Mouse (Mus musculus): ENCODE data around the gene Magohb.

The Magohb gene

DNA sequence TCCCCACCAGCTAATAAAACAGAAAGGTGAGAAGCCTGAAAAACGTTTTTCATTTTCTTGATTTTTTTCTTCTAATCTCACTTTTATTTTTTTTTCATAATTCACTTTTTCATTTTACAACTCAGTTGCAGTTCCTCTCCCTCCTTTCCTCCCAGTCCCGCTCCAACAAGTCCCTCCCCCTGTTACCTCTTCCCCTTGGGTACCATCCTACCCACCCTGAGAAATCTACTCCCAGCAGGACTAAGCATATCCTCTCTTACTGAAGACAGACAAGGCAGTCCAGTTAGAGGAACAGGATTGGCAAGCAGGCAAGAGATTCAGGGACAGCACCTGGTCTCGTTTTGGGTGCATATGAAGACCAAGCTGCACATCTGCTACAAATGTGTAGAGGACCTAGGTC is 30.3 kb downstream of the Magohb start:
- DNase-seq (ENCODE audit: low spot score in 2 of 2) = no peak

DNA sequence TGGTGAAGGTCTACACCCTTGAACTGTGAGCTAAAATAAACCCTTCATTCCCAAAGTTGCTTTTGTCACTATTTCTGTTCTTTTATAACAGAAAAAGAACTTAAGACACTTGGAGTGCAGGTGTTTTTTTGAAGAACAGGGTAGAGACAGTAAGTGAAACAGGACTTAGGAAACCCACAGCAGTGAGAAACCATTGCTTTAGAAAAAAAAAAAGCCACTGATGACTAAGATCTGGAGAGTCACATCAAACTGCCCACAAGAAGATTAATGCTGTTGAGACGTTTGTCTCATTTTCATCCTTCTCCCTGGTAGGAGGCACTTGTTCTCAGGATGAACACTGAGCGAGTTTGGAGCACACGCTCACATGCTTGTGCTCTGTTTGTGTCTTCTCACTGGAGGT is 31.0 kb downstream of the Magohb start:
- DNase-seq (ENCODE audit: low spot score in 2 of 2) = no peak

DNA sequence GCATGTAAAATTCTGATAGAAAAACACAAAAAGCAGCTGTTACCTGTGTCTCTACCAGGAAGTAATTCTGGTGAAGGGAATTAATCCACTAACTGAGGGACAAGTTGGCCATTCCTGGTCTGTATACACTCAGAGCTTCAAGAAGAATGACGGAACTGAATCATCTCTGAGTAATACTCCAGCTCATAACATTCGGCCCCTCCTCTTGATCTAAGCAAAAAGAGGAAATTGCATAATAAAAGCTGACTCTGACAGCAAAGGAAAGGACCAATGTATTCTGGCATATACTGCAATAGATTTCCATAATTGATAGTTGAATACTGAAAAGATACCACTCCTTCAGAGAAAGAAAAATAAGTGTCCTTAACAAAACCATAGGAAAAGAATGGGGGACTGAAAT is 45.8 kb downstream of the Magohb start, which contains the start of gene Klra2:
Gene Klra2 (minus strand): TSS at position 157 of the 400 bp plus-strand sequence.
- DNase-seq (ENCODE audit: low spot score in 2 of 2) = no peak

DNA sequence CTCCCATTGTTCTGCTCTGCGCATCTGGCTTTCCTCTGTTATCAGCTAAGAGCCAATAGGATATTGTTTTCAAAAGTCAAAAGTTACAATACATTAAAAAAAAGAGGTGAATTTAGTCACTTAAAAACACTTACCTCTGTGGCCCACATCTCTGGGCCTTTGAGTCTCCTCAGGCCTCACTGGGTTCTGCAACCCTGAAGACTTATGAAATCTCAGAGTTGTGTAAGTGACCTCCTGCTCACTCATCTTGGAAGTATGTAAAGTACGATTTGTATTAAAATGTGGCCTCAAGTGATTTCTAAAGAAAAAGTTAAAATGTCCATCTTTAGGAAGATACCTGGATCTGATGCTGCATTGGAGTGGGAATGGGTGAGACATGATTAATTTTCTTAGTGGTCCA is 48.0 kb downstream of the Magohb start:
- DNase-seq (ENCODE audit: low spot score in 2 of 2) = no peak
